Mouse (Mus musculus): ENCODE measurements around the gene Rap1gap2. TPM values are rescaled to one million over a fixed set of nuclear protein-coding genes. Genes with fewer than 3 reads are reported as not detected.

Gene Rap1gap2
- polyA plus RNA-seq, 1 experiment from 2014 or later, result 1.1 TPM

DNA sequence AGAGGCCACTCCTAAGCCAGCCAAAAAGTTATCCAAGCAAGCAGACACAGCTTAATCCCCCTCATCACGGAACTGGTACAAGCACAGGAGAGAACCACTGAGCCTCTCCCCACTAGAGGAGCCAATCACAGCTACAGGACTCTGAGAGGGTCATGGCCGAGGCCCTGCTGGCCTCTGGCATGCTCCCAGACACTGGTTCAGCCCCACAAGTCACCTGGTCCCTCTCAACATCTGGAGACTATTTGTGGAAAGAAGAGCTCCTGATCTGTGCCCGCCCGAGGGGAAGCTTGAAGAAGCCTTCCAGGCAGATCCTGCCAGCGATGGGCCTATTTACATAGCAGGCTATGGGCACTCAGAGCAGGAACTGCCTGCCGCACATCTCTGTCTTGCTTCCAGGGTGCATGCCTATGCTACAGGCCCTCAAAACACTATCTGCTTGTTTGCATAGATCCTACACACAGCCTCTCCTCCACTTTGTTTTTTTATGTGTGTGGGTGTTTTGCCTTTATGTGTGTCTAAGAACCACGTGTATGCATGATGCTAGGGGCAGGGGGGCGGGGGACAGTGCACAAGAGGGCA, 111.1 kb downstream of the Rap1gap2 start:
- ATAC-seq (replicated peaks; ENCODE audit: insufficient number of reproducible peaks, low FRiP score, low TSS enrichment, low read depth) (no peak), DNase-seq (ENCODE audit: low spot score) (peak; percentile 28)
- Histone ChIP-seq H3K4me2 (ENCODE audit: low read depth, low read length) (no peak overlapping the region; the same call in 1 of the 2 replicates), H3K9me3 (replicated peaks; ENCODE audit: control insufficient read depth, low read length) (no peaks in the 10 kb centered on the region), H3K27me3 (ENCODE audit: control insufficient read depth, insufficient read depth, low read length) (no peaks in the 10 kb centered on the region), H3K27ac (replicated peaks; ENCODE audit: low read depth, low read length) (no peak overlapping the region), H3K9ac (replicated peaks; ENCODE audit: low read length) (no peak overlapping the region), H3K36me3 (replicated peaks; ENCODE audit: control insufficient read depth, insufficient read depth, low read depth, low read length) (no peaks in the 10 kb centered on the region), H3K4me3 (ENCODE audit: low read depth, low read length) (no peak overlapping the region), H3K4me1 (ENCODE audit: control insufficient read depth, insufficient read depth, low read length) (no peaks in the 10 kb centered on the region)
- WGBS, result 36% methylated on average over 8 of the region's 8 CpGs

DNA sequence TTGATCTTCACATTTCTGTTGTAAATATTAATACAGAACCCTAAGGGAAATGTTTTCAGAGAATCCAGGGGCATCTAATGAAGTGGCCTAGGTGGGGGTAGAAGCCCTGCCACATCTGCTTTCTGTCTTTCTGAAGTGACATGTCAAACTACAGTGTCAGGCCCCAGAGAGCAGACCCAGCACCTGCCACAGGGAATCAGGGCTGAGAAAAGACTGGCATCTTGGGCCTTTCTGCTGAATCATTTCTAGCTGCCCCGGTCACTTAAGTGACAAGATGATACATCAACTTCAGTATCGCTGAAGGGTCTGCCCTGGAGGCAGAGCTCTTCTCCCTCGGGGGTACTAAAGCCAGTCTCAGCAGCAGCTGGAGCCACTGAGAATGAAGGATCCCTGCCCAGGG, 111.7 kb downstream of the Rap1gap2 start:
- Histone ChIP-seq H3K36me3 (replicated peaks; ENCODE audit: control insufficient read depth, insufficient read depth, low read depth, low read length) (no peaks in the 10 kb centered on the region), H3K27ac (replicated peaks; ENCODE audit: low read depth, low read length) (no peak overlapping the region), H3K9ac (replicated peaks; ENCODE audit: low read length) (no peak overlapping the region), H3K4me2 (ENCODE audit: low read depth, low read length) (no peak overlapping the region), H3K4me1 (ENCODE audit: control insufficient read depth, insufficient read depth, low read length) (no peaks in the 10 kb centered on the region), H3K4me3 (ENCODE audit: low read depth, low read length) (no peak overlapping the region), H3K9me3 (replicated peaks; ENCODE audit: control insufficient read depth, low read length) (no peaks in the 10 kb centered on the region), H3K27me3 (ENCODE audit: control insufficient read depth, insufficient read depth, low read length) (no peaks in the 10 kb centered on the region)
- WGBS, result 52% methylated on average over 3 of the region's 3 CpGs
- no peak for ATAC-seq (replicated peaks; ENCODE audit: insufficient number of reproducible peaks, low FRiP score, low TSS enrichment, low read depth)
- DNase-seq (ENCODE audit: low spot score), result no peak

DNA sequence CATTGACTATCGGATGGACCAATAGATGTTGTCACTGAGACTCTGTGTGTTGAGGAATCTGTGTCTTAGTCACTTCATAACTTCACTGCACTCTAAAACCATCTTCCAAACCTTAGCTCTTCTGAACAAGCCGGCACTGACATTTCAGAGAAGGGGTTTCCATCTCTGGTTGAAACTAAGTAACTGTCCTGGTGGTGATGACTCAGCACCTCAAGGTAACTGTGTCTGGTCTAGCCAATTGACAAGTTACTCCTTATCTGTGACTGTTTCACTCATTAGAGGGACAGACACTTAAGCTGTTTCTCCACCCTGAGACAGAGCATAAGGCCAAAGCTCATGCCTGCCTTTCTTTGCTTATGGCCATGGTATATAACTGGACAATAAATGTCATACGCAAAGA, 114.1 kb downstream of the Rap1gap2 start:
- DNase-seq (ENCODE audit: low spot score), result no peak
- ATAC-seq (replicated peaks; ENCODE audit: insufficient number of reproducible peaks, low FRiP score, low TSS enrichment, low read depth), result no peak
- 92% methylated on average over 3 of the region's 3 CpGs for WGBS

DNA sequence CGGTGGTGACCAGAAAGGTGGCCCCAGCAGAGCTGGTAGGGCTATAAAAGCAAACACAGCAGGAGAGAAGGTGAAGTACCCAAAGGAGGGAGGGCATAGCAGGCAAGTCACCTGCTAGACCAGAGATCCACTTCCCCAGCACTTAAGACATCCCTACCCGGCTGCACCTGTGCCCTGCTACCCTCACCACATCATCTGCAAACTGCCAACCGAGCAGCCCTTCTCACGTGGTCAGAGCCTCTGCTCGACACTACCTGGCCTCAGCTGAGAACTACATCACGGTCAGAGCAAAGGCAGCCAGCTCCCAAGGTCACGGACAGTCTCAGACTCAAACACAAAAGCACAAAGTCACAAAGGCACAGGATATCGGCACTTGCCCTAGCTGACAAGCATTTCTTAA, 116.8 kb downstream of the Rap1gap2 start:
- Histone ChIP-seq H3K4me2 (ENCODE audit: low read depth, low read length) (no peak overlapping the region), H3K27ac (replicated peaks; ENCODE audit: low read depth, low read length) (no peak overlapping the region), H3K27me3 (ENCODE audit: control insufficient read depth, insufficient read depth, low read length) (no peaks in the 10 kb centered on the region), H3K9me3 (replicated peaks; ENCODE audit: control insufficient read depth, low read length) (no peaks in the 10 kb centered on the region), H3K4me1 (ENCODE audit: control insufficient read depth, insufficient read depth, low read length) (no peaks in the 10 kb centered on the region), H3K9ac (replicated peaks; ENCODE audit: low read length) (no peak overlapping the region), H3K4me3 (ENCODE audit: low read depth, low read length) (no peak overlapping the region), H3K36me3 (replicated peaks; ENCODE audit: control insufficient read depth, insufficient read depth, low read depth, low read length) (no peaks in the 10 kb centered on the region)
- DNase-seq (ENCODE audit: low spot score) (no peak), ATAC-seq (replicated peaks; ENCODE audit: insufficient number of reproducible peaks, low FRiP score, low TSS enrichment, low read depth) (no peak)
- 75% methylated on average over 8 of the region's 8 CpGs for WGBS

More for the DNA sequence above, 114.1 kb downstream of the Rap1gap2 start:
- no peaks in the 10 kb centered on the region for H3K27me3 ChIP-seq (ENCODE audit: control insufficient read depth, insufficient read depth, low read length)
- no peak overlapping the region for H3K4me2 ChIP-seq (ENCODE audit: low read depth, low read length)
- H3K9ac ChIP-seq (replicated peaks; ENCODE audit: low read length), result no peak overlapping the region
- no peaks in the 10 kb centered on the region for H3K9me3 ChIP-seq (replicated peaks; ENCODE audit: control insufficient read depth, low read length)
- no peak overlapping the region for H3K27ac ChIP-seq (replicated peaks; ENCODE audit: low read depth, low read length)
- no peaks in the 10 kb centered on the region for H3K4me1 ChIP-seq (ENCODE audit: control insufficient read depth, insufficient read depth, low read length)
- H3K36me3 ChIP-seq (replicated peaks; ENCODE audit: control insufficient read depth, insufficient read depth, low read depth, low read length), result no peaks in the 10 kb centered on the region
- H3K4me3 ChIP-seq (ENCODE audit: low read depth, low read length), result no peak overlapping the region

DNA sequence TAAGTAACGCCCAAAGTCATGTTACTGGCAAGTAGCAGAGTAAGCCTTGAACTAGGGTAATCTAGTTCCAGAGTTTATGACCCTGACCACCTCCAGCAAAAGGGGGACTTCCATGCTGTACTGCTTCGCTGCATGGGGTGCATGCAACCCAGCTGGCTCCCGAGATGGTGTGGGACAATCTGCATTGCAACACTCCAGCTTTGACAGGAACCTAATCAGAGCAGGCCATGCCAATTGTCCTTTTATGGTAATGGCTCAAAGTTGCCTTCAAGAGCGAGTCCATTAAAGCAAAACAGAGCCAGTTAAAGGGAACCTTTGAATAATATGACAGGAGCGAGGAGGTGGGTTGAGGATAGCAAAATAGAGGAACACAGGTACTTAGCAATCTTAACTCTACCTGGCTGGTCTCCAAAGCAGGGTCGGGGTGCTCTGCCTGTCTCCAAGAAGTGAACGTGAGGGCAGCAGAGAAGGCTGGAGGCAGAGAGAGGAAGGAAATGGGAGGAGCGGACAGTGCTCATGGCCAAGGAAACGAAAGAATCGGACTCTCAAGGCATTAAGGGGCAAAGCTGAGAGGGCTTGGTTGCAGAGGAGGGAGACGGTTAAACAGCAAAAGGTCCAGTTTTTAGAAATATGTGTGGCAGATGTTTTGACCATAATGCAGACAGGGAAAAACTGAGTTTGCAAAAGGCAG, 117.4 kb downstream of the Rap1gap2 start:
- Histone ChIP-seq H3K9me3 (replicated peaks; ENCODE audit: control insufficient read depth, low read length) (no peaks in the 10 kb centered on the region), H3K36me3 (replicated peaks; ENCODE audit: control insufficient read depth, insufficient read depth, low read depth, low read length) (no peaks in the 10 kb centered on the region), H3K4me2 (ENCODE audit: low read depth, low read length) (no peak overlapping the region), H3K4me3 (ENCODE audit: low read depth, low read length) (no peak overlapping the region), H3K4me1 (ENCODE audit: control insufficient read depth, insufficient read depth, low read length) (no peaks in the 10 kb centered on the region), H3K9ac (replicated peaks; ENCODE audit: low read length) (no peak overlapping the region), H3K27me3 (ENCODE audit: control insufficient read depth, insufficient read depth, low read length) (no peaks in the 10 kb centered on the region), H3K27ac (replicated peaks; ENCODE audit: low read depth, low read length) (no peak overlapping the region)
- DNase-seq (ENCODE audit: low spot score), result no peak
- no peak for ATAC-seq (replicated peaks; ENCODE audit: insufficient number of reproducible peaks, low FRiP score, low TSS enrichment, low read depth)
- 74% methylated on average over 11 of the region's 11 CpGs for WGBS

DNA sequence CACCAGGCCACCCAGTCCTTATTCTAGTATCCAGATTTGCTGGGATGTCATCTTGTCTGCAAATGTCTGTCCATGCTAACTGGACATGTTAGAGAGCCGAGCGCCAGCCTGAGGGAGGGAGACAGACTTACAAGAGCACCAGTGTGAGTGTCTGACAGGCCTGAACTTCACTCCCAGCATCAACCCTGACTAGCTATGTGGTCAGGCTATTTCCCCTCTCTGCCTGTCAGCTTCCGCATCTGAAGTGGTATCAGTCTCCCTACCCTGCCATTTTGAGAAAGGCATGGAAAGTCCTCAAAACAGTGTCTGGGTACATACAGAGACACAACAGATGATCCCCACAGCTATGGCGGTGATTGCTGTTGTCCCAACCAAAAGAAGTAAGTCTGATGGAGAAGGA, 119.6 kb downstream of the Rap1gap2 start:
- DNase-seq (ENCODE audit: low spot score) (no peak), ATAC-seq (replicated peaks; ENCODE audit: insufficient number of reproducible peaks, low FRiP score, low TSS enrichment, low read depth) (no peak)
- no peak overlapping the region for H3K27ac ChIP-seq (replicated peaks; ENCODE audit: low read depth, low read length)
- no peak overlapping the region for H3K9ac ChIP-seq (replicated peaks; ENCODE audit: low read length)
- H3K4me1 ChIP-seq (ENCODE audit: control insufficient read depth, insufficient read depth, low read length), result no peaks in the 10 kb centered on the region
- WGBS, result 87% methylated on average over 4 of the region's 4 CpGs
- H3K4me3 ChIP-seq (ENCODE audit: low read depth, low read length), result no peak overlapping the region
- no peaks in the 10 kb centered on the region for H3K9me3 ChIP-seq (replicated peaks; ENCODE audit: control insufficient read depth, low read length)
- no peak overlapping the region for H3K4me2 ChIP-seq (ENCODE audit: low read depth, low read length)
- no peaks in the 10 kb centered on the region for H3K36me3 ChIP-seq (replicated peaks; ENCODE audit: control insufficient read depth, insufficient read depth, low read depth, low read length)
- no peaks in the 10 kb centered on the region for H3K27me3 ChIP-seq (ENCODE audit: control insufficient read depth, insufficient read depth, low read length)

DNA sequence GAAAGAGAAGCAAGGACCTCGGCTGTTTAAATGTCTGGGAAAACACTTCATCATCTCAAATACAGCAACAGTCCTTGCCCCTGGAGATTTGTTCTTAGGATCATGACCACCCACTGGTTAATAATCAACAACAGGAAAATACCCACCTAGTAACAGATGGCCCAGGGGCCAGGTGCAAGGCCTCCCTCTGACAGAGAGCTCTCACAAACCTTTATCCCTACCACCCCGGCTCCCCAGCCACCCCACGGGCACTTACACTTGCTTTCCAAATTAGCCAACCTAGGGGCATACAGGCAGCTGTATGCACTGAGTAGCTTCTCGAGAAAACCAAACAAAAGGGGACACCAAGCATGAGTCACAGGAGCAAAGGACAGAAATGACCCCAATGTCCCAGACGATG, 121.5 kb downstream of the Rap1gap2 start:
- ATAC-seq (replicated peaks; ENCODE audit: insufficient number of reproducible peaks, low FRiP score, low TSS enrichment, low read depth), result no peak
- H3K4me2 ChIP-seq (ENCODE audit: low read depth, low read length), result no peak overlapping the region
- 77% methylated on average over 5 of the region's 5 CpGs for WGBS
- H3K27me3 ChIP-seq (ENCODE audit: control insufficient read depth, insufficient read depth, low read length), result no peaks in the 10 kb centered on the region
- no peaks in the 10 kb centered on the region for H3K36me3 ChIP-seq (replicated peaks; ENCODE audit: control insufficient read depth, insufficient read depth, low read depth, low read length)
- H3K9me3 ChIP-seq (replicated peaks; ENCODE audit: control insufficient read depth, low read length), result no peaks in the 10 kb centered on the region
- no peak for DNase-seq (ENCODE audit: low spot score)
- H3K27ac ChIP-seq (replicated peaks; ENCODE audit: low read depth, low read length), result no peak overlapping the region
- H3K4me1 ChIP-seq (ENCODE audit: control insufficient read depth, insufficient read depth, low read length), result no peaks in the 10 kb centered on the region
- no peak overlapping the region for H3K4me3 ChIP-seq (ENCODE audit: low read depth, low read length)
- no peak overlapping the region for H3K9ac ChIP-seq (replicated peaks; ENCODE audit: low read length)

DNA sequence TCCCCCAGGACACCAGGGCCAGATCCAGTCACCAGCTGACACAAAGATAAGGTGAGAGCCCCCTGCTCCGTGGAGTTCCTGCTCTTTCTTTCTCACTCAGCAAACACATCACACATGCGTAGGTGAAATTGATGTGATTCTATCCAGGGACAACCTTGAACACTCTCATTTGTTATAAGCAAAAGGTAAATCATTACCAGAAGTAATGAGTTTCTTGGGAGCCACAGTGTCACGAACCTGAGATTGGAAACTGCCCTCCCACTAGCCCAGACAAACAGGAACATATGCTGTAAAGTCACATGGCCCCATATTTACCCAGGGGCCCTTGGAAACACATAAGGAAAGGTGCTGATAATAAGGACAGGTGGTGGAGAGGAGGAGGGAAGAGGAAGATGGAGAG, 122.8 kb downstream of the Rap1gap2 start:
- H3K27ac ChIP-seq (replicated peaks; ENCODE audit: low read depth, low read length), result no peak overlapping the region
- H3K4me1 ChIP-seq (ENCODE audit: control insufficient read depth, insufficient read depth, low read length), result no peaks in the 10 kb centered on the region
- no peaks in the 10 kb centered on the region for H3K27me3 ChIP-seq (ENCODE audit: control insufficient read depth, insufficient read depth, low read length)
- DNase-seq (ENCODE audit: low spot score) (no peak), ATAC-seq (replicated peaks; ENCODE audit: insufficient number of reproducible peaks, low FRiP score, low TSS enrichment, low read depth) (no peak)
- H3K4me3 ChIP-seq (ENCODE audit: low read depth, low read length), result no peak overlapping the region
- no peaks in the 10 kb centered on the region for H3K9me3 ChIP-seq (replicated peaks; ENCODE audit: control insufficient read depth, low read length)
- H3K9ac ChIP-seq (replicated peaks; ENCODE audit: low read length), result no peak overlapping the region
- no peaks in the 10 kb centered on the region for H3K36me3 ChIP-seq (replicated peaks; ENCODE audit: control insufficient read depth, insufficient read depth, low read depth, low read length)
- 75% methylated on average over 3 of the region's 3 CpGs for WGBS
- H3K4me2 ChIP-seq (ENCODE audit: low read depth, low read length), result no peak overlapping the region
